Mouse (Mus musculus) MEL (cell line): ENCODE data around the gene Suclg2. TPM values are rescaled to one million over a fixed set of nuclear protein-coding genes. Genes with fewer than 3 reads are reported as not detected.

ENCODE experiments used
- DNase-seq: peaks from one replicate; pipeline ENCODE4 v3.0.0; 2011; ENCODE audit warnings: low read depth, low spot score
- H3K27ac ChIP-seq: 2 replicates; pipeline ENCODE4 v1.5.1; 2012; ENCODE audit warnings: low read depth, mild to moderate bottlenecking, control low read depth, low read length, moderate library complexity; ENCODE audit not compliant: control insufficient read depth
- H3K27me3 ChIP-seq, 2 experiments: fragments of 150-350 bp in 1 of 2; sonication (generic) in 1 of 2; 2 replicates each; pipeline ENCODE4 v1.6.1; 2012; ENCODE audit warnings: low read length in 2 of 2, mild to moderate bottlenecking in 2 of 2, improper control_type of control experiment in 1 of 2, moderate library complexity in 1 of 2; ENCODE audit not compliant: insufficient read depth in 2 of 2, control insufficient read depth in 1 of 2
- H3K36me3 ChIP-seq, 2 experiments: 2 replicates each; pipeline ENCODE4 v1.6.1; 2012 to 2014; ENCODE audit warnings: low read length in 2 of 2, improper control_type of control experiment in 1 of 2, inconsistent platforms in 1 of 2, mild to moderate bottlenecking in 1 of 2; ENCODE audit not compliant: insufficient read depth in 2 of 2, control insufficient read depth in 1 of 2
- H3K4me1 ChIP-seq, 2 experiments: fragments of 150-350 bp in 1 of 2; sonication (generic) in 1 of 2; 2 replicates each; pipeline ENCODE4 v1.6.1; 2012; ENCODE audit warnings: low read length in 2 of 2, improper control_type of control experiment in 1 of 2, mild to moderate bottlenecking in 1 of 2; ENCODE audit not compliant: insufficient read depth in 2 of 2, control insufficient read depth in 1 of 2
- H3K4me3 ChIP-seq, 2 experiments: fragments of 150-350 bp in 1 of 2; sonication (generic) in 1 of 2; 2 replicates each; pipeline ENCODE4 v1.5.1; 2012; ENCODE audit warnings: low read depth in 2 of 2, low read length in 2 of 2, mild to moderate bottlenecking in 2 of 2, moderate library complexity in 2 of 2, control low read depth in 1 of 2, improper control_type of control experiment in 1 of 2; ENCODE audit not compliant: control insufficient read depth in 1 of 2, insufficient read depth in 1 of 2
- H3K79me2 ChIP-seq: 2 replicates; pipeline ENCODE4 v1.6.1; 2012; ENCODE audit warnings: mild to moderate bottlenecking, low read length, moderate library complexity; ENCODE audit not compliant: control insufficient read depth, poor library complexity, insufficient read depth
- H3K9ac ChIP-seq: 2 replicates; pipeline ENCODE4 v1.6.1; 2012; ENCODE audit warnings: low read depth, mild to moderate bottlenecking, control low read depth, low read length, moderate library complexity; ENCODE audit not compliant: control insufficient read depth, poor library complexity, severe bottlenecking
- H3K9me3 ChIP-seq: fragments of 150-350 bp; sonication (generic); replicated peaks from 2 replicates; pipeline ENCODE4 v1.6.1; 2012; ENCODE audit warnings: mild to moderate bottlenecking, low read length, improper control_type of control experiment, moderate library complexity; ENCODE audit not compliant: insufficient read depth
- BHLHE40 ChIP-seq: IDR thresholded peaks from 2 replicates; pipeline ENCODE4 v1.6.1; 2012; ENCODE audit warnings: low read depth, mild to moderate bottlenecking, inconsistent platforms, low read length, improper control_type of control experiment, borderline replicate concordance
- GABPA ChIP-seq: IDR thresholded peaks from 2 replicates; pipeline ENCODE4 v1.6.1; 2012; ENCODE audit warnings: low read depth, mild to moderate bottlenecking, inconsistent platforms, low read length, improper control_type of control experiment, moderate library complexity
- GATA1 ChIP-seq: IDR thresholded peaks from 2 replicates; pipeline ENCODE4 v1.6.1; 2011; ENCODE audit warnings: low read depth, low read length, improper control_type of control experiment
- JUND ChIP-seq: IDR thresholded peaks from 2 replicates; pipeline ENCODE4 v1.6.1; 2011; ENCODE audit warnings: low read depth, mild to moderate bottlenecking, improper control_type of control experiment, low read length
- KAT2A ChIP-seq: conservative IDR thresholded peaks from 2 replicates; pipeline ENCODE4 v1.6.1; 2012; ENCODE audit warnings: low read depth, low read length, improper control_type of control experiment, inconsistent platforms
- MEF2A ChIP-seq: IDR thresholded peaks from 2 replicates; pipeline ENCODE4 v1.6.1; 2014; ENCODE audit warnings: low read depth, mild to moderate bottlenecking, inconsistent platforms, low read length, improper control_type of control experiment; ENCODE audit not compliant: poor library complexity, insufficient replicate concordance, severe bottlenecking; ENCODE audit errors: extremely low read depth
- MYB ChIP-seq: IDR thresholded peaks from 2 replicates; pipeline ENCODE4 v1.6.1; 2011; ENCODE audit warnings: mild to moderate bottlenecking, low read depth, low read length, improper control_type of control experiment
- MYC ChIP-seq: IDR thresholded peaks from 2 replicates; pipeline ENCODE4 v1.6.1; 2011; ENCODE audit warnings: low read depth, mild to moderate bottlenecking, low read length, improper control_type of control experiment, moderate library complexity
- POLR2AphosphoS2 ChIP-seq: IDR thresholded peaks from 2 replicates; pipeline ENCODE4 v1.6.1; 2011; ENCODE audit warnings: low read length, improper control_type of control experiment
- TAL1 ChIP-seq: IDR thresholded peaks from 2 replicates; pipeline ENCODE4 v1.6.1; 2012; ENCODE audit warnings: mild to moderate bottlenecking, inconsistent platforms, low read length, moderate library complexity, mixed read lengths
- UBTF ChIP-seq: IDR thresholded peaks from 2 replicates; pipeline ENCODE4 v1.6.1; 2012; ENCODE audit warnings: low read depth, mild to moderate bottlenecking, inconsistent platforms, low read length, improper control_type of control experiment, moderate library complexity, borderline replicate concordance; ENCODE audit not compliant: insufficient read depth
- USF1 ChIP-seq: IDR thresholded peaks from 2 replicates; pipeline ENCODE4 v1.6.1; 2014; ENCODE audit warnings: low read depth, mild to moderate bottlenecking, inconsistent platforms, low read length, improper control_type of control experiment, moderate library complexity
- USF2 ChIP-seq, 2 experiments: IDR thresholded peaks; 2 replicates each; pipeline ENCODE4 v1.6.1; 2011 to 2012; ENCODE audit warnings: improper control_type of control experiment in 2 of 2, low read length in 2 of 2, borderline replicate concordance in 1 of 2, inconsistent platforms in 1 of 2, low read depth in 1 of 2, mild to moderate bottlenecking in 1 of 2; ENCODE audit not compliant: insufficient read depth in 1 of 2
- polyA plus RNA-seq, 2 experiments: library from polyadenylated mRNA; stranded (reverse) in 1 of 2; unstranded in 1 of 2; fragments of >175 nt in 1 of 2; fragments of >200 nt in 1 of 2; gene quantifications; 2 replicates each; pipeline versions ENCODE4 v1.2.1 to v1.2.4; 2012; ENCODE audit warnings: low replicate concordance in 2 of 2, low read depth in 1 of 2; ENCODE audit not compliant: insufficient read length in 2 of 2, insufficient read depth in 1 of 2, missing spikeins in 1 of 2
- total RNA-seq: library from RNA; depleted of rRNA; stranded (reverse); fragments of 300-350 nt; gene quantifications from 2 replicates; pipeline ENCODE4 v1.2.3, GENCODE M21; 2012

The Suclg2 gene
- total and polyA plus RNA-seq, 3 experiments, result 40.0 to 46.5 TPM; not detected in 1

- Histone ChIP-seq H3K9me3 (no peaks in the 10 kb centered on the region), H3K27me3 (no peaks in the 10 kb centered on the region), H3K79me2 (no peaks in the 10 kb centered on the region), H3K27ac (no peak overlapping the region), H3K36me3 (peaks cover 3 to 9% of the 10 kb centered on the region in 2 experiments), H3K4me3 (no peak overlapping the region), H3K9ac (no peak overlapping the region), H3K4me1 (peaks cover 0 to 5% of the 10 kb centered on the region in 2 experiments; a peak in 2 of 4 replicates)
- TF ChIP-seq MEF2A (no peak), GABPA (no peak), USF2 (IDR thresholded peaks at IDR 0.05; ENCODE audit: borderline replicate concordance in 1 of 2, insufficient read depth in 1 of 2, low read depth in 1 of 2, low read length in 2 of 2) (no peak)
- DNase-seq, result no peak
These were observed 69.4 kb downstream of the Suclg2 start for GRCm38 (mm10) chr6:95649123-95649663.

DNA sequence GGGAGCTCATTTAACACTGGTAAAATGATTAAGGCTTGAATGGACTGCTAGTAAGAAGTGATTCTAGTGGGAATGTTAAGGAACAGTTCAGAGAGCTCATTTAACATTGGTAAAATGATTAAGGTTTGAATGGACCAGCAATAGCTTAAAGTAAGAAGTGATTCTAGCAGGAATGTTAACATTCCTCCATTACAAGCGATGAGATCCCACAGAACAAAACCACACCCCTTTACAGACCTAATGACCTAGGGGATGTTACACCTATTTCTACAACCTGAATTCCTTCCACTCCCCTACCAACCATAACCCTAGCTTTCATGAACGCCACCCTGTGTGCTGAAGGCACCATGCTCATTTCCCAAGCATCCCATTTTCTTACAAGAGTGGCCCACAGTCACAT is 81.2 kb downstream of the Suclg2 start:
- 0 out of 4 replicates have a peak, but pooled peaks cover 0 to 3% of the 10 kb centered on the region in 2 experiments for H3K36me3 ChIP-seq
- peaks cover 0 to 5% of the 10 kb centered on the region in 2 experiments; a peak in 1 of 4 replicates for H3K4me1 ChIP-seq
- H3K27ac ChIP-seq, result no peak overlapping the region
- H3K4me3 ChIP-seq, result no peak overlapping the region
- H3K9ac ChIP-seq, result no peak overlapping the region
- no peaks in the 10 kb centered on the region for H3K79me2 ChIP-seq
- no peaks in the 10 kb centered on the region for H3K27me3 ChIP-seq
- DNase-seq, result no peak
- H3K9me3 ChIP-seq, result no peaks in the 10 kb centered on the region
- no peak for TF ChIP-seq BHLHE40

- DNase-seq, result no peak
- no peak overlapping the region for H3K4me3 ChIP-seq
- peaks cover 0 to 6% of the 10 kb centered on the region in 2 experiments; a peak in 1 of 4 replicates for H3K4me1 ChIP-seq
- H3K79me2 ChIP-seq, result no peaks in the 10 kb centered on the region
- no peak overlapping the region for H3K9ac ChIP-seq
- 0 out of 4 replicates have a peak, but pooled peaks cover 0 to 3% of the 10 kb centered on the region in 2 experiments for H3K36me3 ChIP-seq
- no peaks in the 10 kb centered on the region for H3K27me3 ChIP-seq
- H3K9me3 ChIP-seq, result no peaks in the 10 kb centered on the region
- H3K27ac ChIP-seq, result no peak overlapping the region
- TF ChIP-seq KAT2A, result no peak
- no peak for TF ChIP-seq JUND
- no peak for TF ChIP-seq GATA1
- TF ChIP-seq USF1, result no peak
- no peak for TF ChIP-seq TAL1
- no peak for TF ChIP-seq MYC
- TF ChIP-seq MYB, result no peak
- TF ChIP-seq UBTF, result no peak
- no peak for TF ChIP-seq POLR2AphosphoS2
- TF ChIP-seq, all 39 proteins: peak for 0
These were observed 83.2 kb downstream of the Suclg2 start for GRCm38 (mm10) chr6:95635411-95635810.
